Mouse (Mus musculus) G1E (cell line): ENCODE data around the gene Npnt.

ENCODE experiments used
- CTCF ChIP-seq: IDR thresholded peaks from 2 replicates; pipeline ENCODE4 v1.5.1; 2012; ENCODE audit warnings: low read depth, low read length, inconsistent platforms, mixed read lengths
- GATA1 ChIP-seq: IDR thresholded peaks from 2 replicates; pipeline ENCODE4 v1.6.1; 2012; ENCODE audit warnings: borderline replicate concordance, low read length, inconsistent platforms, mixed read lengths
- TAL1 ChIP-seq: conservative IDR thresholded peaks from 2 replicates; pipeline ENCODE4 v1.6.1; 2012; ENCODE audit warnings: low read depth, low read length, inconsistent platforms, mixed read lengths

DNA sequence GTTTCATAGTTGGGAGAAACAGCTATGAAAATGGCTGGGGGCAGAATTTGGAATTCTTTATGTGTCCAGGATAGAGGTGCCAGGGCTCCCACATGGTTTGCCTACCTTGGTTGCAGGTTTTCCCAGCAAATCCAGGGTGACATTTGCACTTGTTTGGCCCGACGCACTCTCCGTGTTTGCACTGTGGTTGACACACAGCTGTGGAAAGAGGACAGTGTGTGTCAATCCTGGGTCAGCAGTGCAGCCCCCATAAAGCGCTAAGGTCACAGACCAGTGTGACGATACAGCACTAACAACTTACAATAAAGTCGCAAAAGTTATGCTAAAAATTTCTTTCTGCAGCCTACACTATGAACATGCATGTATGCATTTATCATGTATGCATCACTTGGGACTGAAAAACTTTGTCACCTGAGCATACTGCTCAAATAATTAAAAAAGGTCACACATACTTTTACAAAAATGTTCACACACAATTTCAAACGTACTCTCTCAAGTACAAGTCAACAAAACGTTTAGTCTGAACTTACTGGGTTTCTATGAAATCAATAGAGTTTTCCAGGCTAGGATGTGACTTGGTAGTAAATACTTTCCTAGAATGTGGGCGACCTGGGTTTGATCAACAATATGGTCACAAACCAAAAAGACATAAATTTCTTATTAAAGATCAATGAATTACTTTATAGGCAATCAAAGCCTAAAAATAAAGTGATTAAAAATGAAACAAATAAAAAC lies 32.6 kb downstream of the Npnt start:
- no peak for TF ChIP-seq CTCF
- no peak for TF ChIP-seq TAL1
- no peak for TF ChIP-seq GATA1
